Mouse (Mus musculus) embryo, embryonic 9.5 days (tissue): ENCODE results near the gene Adamts15.

ENCODE experiments used
- DNase-seq: peaks from one replicate; pipeline ENCODE4 v3.0.0-alpha.2; 2017; ENCODE audit errors: extremely low spot score

Adamts15 gene

GRCm38 (mm10) chr9:30921261-30922103 is 770 bp downstream of the Adamts15 start:
- DNase-seq: peak; percentile 24

GRCm38 (mm10) chr9:30920736-30921135 is 1.5 kb downstream of the Adamts15 start:
- DNase-seq: peak; percentile 47

GRCm38 (mm10) chr9:30919686-30920085 is 2.6 kb downstream of the Adamts15 start:
- no peak for DNase-seq

- no peak for DNase-seq
Measured at GRCm38 (mm10) chr9:30918466-30919356, 3.5 kb downstream of the Adamts15 start.

- DNase-seq: no peak
Measured at GRCm38 (mm10) chr9:30916266-30916968, 5.8 kb downstream of the Adamts15 start.

GRCm38 (mm10) chr9:30914241-30914640 is 8.0 kb downstream of the Adamts15 start:
- no peak for DNase-seq

- no peak for DNase-seq
Measured at GRCm38 (mm10) chr9:30913429-30913828, 8.8 kb downstream of the Adamts15 start.

GRCm38 (mm10) chr9:30912161-30912560 is 10.1 kb downstream of the Adamts15 start:
- DNase-seq: no peak

GRCm38 (mm10) chr9:30910491-30910890 is 11.8 kb downstream of the Adamts15 start:
- no peak for DNase-seq

- no peak for DNase-seq
Measured at GRCm38 (mm10) chr9:30908973-30909372, 13.3 kb downstream of the Adamts15 start.

- no peak for DNase-seq
Measured at GRCm38 (mm10) chr9:30908296-30908690, 14.0 kb downstream of the Adamts15 start.

GRCm38 (mm10) chr9:30907677-30908295 is 14.5 kb downstream of the Adamts15 start:
- DNase-seq: no peak

GRCm38 (mm10) chr9:30906426-30906825 is 15.8 kb downstream of the Adamts15 start:
- no peak for DNase-seq

GRCm38 (mm10) chr9:30905861-30906260 is 16.4 kb downstream of the Adamts15 start:
- DNase-seq: no peak

GRCm38 (mm10) chr9:30903266-30903665 is 19.0 kb downstream of the Adamts15 start:
- DNase-seq: no peak

GRCm38 (mm10) chr9:30902641-30903040 is 19.6 kb downstream of the Adamts15 start:
- no peak for DNase-seq

- DNase-seq: no peak
Measured at GRCm38 (mm10) chr9:30902152-30902551, 20.1 kb downstream of the Adamts15 start.

GRCm38 (mm10) chr9:30897169-30897568 is 25.1 kb downstream of the Adamts15 start:
- DNase-seq: no peak

- DNase-seq: no peak
Measured at GRCm38 (mm10) chr9:30896752-30897151, 25.5 kb downstream of the Adamts15 start.

- DNase-seq: no peak
Measured at GRCm38 (mm10) chr9:30895618-30896017, 26.6 kb downstream of the Adamts15 start.

GRCm38 (mm10) chr9:30886276-30886675 is 36.0 kb downstream of the Adamts15 start:
- no peak for DNase-seq

- no peak for DNase-seq
Measured at GRCm38 (mm10) chr9:30880553-30880952, 41.7 kb downstream of the Adamts15 start.
